Comparison of ENCODE assay signal across 5 mouse cellular contexts in the genomic region with DNA sequence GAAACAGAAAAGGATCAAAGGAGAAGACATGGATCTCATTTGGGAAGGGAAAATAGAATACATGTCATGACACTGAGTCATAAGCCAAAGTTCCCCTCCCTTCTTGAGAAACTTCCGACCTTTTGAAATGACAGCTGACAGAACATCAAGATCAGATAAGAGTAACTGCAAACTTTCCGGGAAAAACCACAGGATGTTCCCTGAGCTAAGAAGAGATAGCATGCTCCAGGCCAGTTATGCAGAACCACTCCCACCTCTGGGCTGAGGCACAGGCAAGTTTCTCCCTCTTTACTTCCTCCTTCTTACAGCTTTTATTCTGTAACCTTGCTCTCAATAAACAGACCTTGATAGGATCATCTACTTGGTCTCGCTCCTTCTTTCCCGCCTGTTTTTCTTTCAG.
A peak's percentile ranks its signal among the peaks of the same experiment; 100 is the strongest.
DNase-seq lines count a peak whose midpoint lies in the region; ATAC-seq and TF ChIP-seq lines count a peak whose summit lies in the region.
"Not testable (repeated sequence)": the region's sequence is repeated elsewhere in the genome, so short reads cannot be mapped to it uniquely, and the experiment has no call there.

No protein-coding gene starts in this region.

- not testable (repeated sequence) for TF ChIP-seq POLR2A in MEL (IDR thresholded peaks at IDR 0.05; ENCODE audit: control insufficient read depth in 1 of 2, insufficient read depth in 1 of 2, low read depth in 1 of 2, low read length in 2 of 2, poor library complexity in 1 of 2)

- peak; percentile 48 to 69; a peak in 3 of 4 replicates for TF ChIP-seq EP300 in MEL (IDR thresholded peaks at IDR 0.05; ENCODE audit: low read depth in 1 of 2, low read length in 2 of 2)

- peak overlapping the region; percentile 63 for H3K27ac ChIP-seq in MEL (ENCODE audit: control insufficient read depth, low read depth, low read length)

- not testable (repeated sequence) for H3K27me3 ChIP-seq in MEL (ENCODE audit: control insufficient read depth in 1 of 2, insufficient read depth in 2 of 2, low read length in 2 of 2)

- not testable (repeated sequence) for H3K9me3 ChIP-seq in MEL (replicated peaks; ENCODE audit: insufficient read depth, low read length)

- TF ChIP-seq CTCF in MEL (IDR thresholded peaks at IDR 0.05 in 2 of 3, conservative IDR thresholded peaks at IDR 0.05 in 1 of 3; ENCODE audit: control insufficient read depth in 1 of 3, insufficient read depth in 1 of 3, low read depth in 2 of 3, low read length in 3 of 3, poor library complexity in 1 of 3, severe bottlenecking in 1 of 3): not testable (repeated sequence)

- peak; percentile 44 for DNase-seq in 3T3-L1 (ENCODE audit: low read depth, low spot score)
- DNase-seq in MEL (ENCODE audit: low read depth, low spot score): peak; percentile 75
- DNase-seq in R1 (ENCODE audit: low read depth, low spot score): peak; percentile 2

- not testable (repeated sequence) for H3K9ac ChIP-seq in MEL (ENCODE audit: control insufficient read depth, low read depth, low read length, poor library complexity, severe bottlenecking)

- H3K36me3 ChIP-seq in MEL (ENCODE audit: control insufficient read depth in 1 of 2, insufficient read depth in 2 of 2, low read length in 2 of 2): peaks cover 0 to 12% of the 10 kb centered on the region in 2 experiments; a peak in 2 of 4 replicates

- 0 out of 2 replicates have a peak, but pooled peaks have one; percentile 32 for ATAC-seq in common myeloid progenitor, adult 5-6 weeks (replicated peaks; ENCODE audit: low read depth, poor library complexity, severe bottlenecking)
- ATAC-seq in megakaryocyte progenitor cell, adult 5-6 weeks (replicated peaks; ENCODE audit: poor library complexity): 0 out of 2 replicates have a peak, but pooled peaks have one; percentile 44

- H3K4me1 ChIP-seq in MEL (ENCODE audit: control insufficient read depth in 1 of 2, insufficient read depth in 2 of 2, low read length in 2 of 2): not testable (repeated sequence)

- TF ChIP-seq RAD21 in MEL (IDR thresholded peaks at IDR 0.05; ENCODE audit: low read depth, low read length): not testable (repeated sequence)

- not testable (repeated sequence) for H3K79me2 ChIP-seq in MEL (ENCODE audit: control insufficient read depth, insufficient read depth, low read length, poor library complexity)

- not testable (repeated sequence) for H3K4me3 ChIP-seq in MEL (ENCODE audit: control insufficient read depth in 1 of 2, insufficient read depth in 1 of 2, low read depth in 2 of 2, low read length in 2 of 2)

TF ChIP-seq in MEL, 35 proteins besides CTCF, POLR2A, EP300 and RAD21:
- TF ChIP-seq ETS1 (IDR thresholded peaks at IDR 0.05; ENCODE audit: low read depth, low read length): 0 out of 2 replicates have a peak, but pooled peaks have one; percentile 42
- peak; percentile 60 for TF ChIP-seq GATA1 (IDR thresholded peaks at IDR 0.05; ENCODE audit: low read depth, low read length)

Comparison
In these comparisons a context has a peak if more than half of its experiments do, and no peak if none do; other contexts are left out.
1. DNase-seq: peak in every context shown above with its lines; median percentile 75 in MEL; 44 in 3T3-L1; 2 in R1.